Mouse (Mus musculus): ENCODE data around the gene Clstn1.
"Not testable (repeated sequence)": the region's sequence is repeated elsewhere in the genome, so short reads cannot be mapped to it uniquely, and the experiment has no call there.

The Clstn1 gene

GRCm38 (mm10) chr4:149600130-149600529 is 13.9 kb downstream of the Clstn1 start:
- no peak for DNase-seq

GRCm38 (mm10) chr4:149601484-149601883 is 15.2 kb downstream of the Clstn1 start:
- DNase-seq = no peak

- no peak for DNase-seq
Observed at GRCm38 (mm10) chr4:149602236-149602635, 16.0 kb downstream of the Clstn1 start.

- DNase-seq = no peak
Observed at GRCm38 (mm10) chr4:149603860-149604259, 17.6 kb downstream of the Clstn1 start.

GRCm38 (mm10) chr4:149604518-149604917 is 18.2 kb downstream of the Clstn1 start:
- DNase-seq = no peak

GRCm38 (mm10) chr4:149606056-149606455 is 19.8 kb downstream of the Clstn1 start:
- no peak for DNase-seq

GRCm38 (mm10) chr4:149606766-149607358 is 20.6 kb downstream of the Clstn1 start:
- no peak for DNase-seq

GRCm38 (mm10) chr4:149607591-149608308 is 21.5 kb downstream of the Clstn1 start:
- DNase-seq = peak; percentile 21

GRCm38 (mm10) chr4:149608309-149608638 is 22.0 kb downstream of the Clstn1 start:
- no peak for DNase-seq

GRCm38 (mm10) chr4:149609256-149610025 is 23.2 kb downstream of the Clstn1 start:
- no peak for DNase-seq

- peak; percentile 55 for DNase-seq
Observed at GRCm38 (mm10) chr4:149611376-149612044, 25.2 kb downstream of the Clstn1 start.

GRCm38 (mm10) chr4:149613497-149613896 is 27.2 kb downstream of the Clstn1 start:
- not testable (repeated sequence) for DNase-seq

- no peak for DNase-seq
Observed at GRCm38 (mm10) chr4:149614869-149615268, 28.6 kb downstream of the Clstn1 start.

GRCm38 (mm10) chr4:149616999-149617398 is 30.7 kb downstream of the Clstn1 start:
- not testable (repeated sequence) for DNase-seq

- no peak for DNase-seq
Observed at GRCm38 (mm10) chr4:149619988-149620387, 33.7 kb downstream of the Clstn1 start.

GRCm38 (mm10) chr4:149621286-149621685 is 35.0 kb downstream of the Clstn1 start:
- no peak for DNase-seq

- no peak for DNase-seq
Observed at GRCm38 (mm10) chr4:149623711-149624110, 37.4 kb downstream of the Clstn1 start.

GRCm38 (mm10) chr4:149626809-149627208 is 40.5 kb downstream of the Clstn1 start:
- DNase-seq = no peak

- DNase-seq = peak; percentile 49
Observed at GRCm38 (mm10) chr4:149628372-149628771, 42.1 kb downstream of the Clstn1 start.

GRCm38 (mm10) chr4:149628810-149629209 is 42.5 kb downstream of the Clstn1 start:
- DNase-seq = no peak

- DNase-seq = no peak
Observed at GRCm38 (mm10) chr4:149632670-149633307, 46.5 kb downstream of the Clstn1 start.

- no peak for DNase-seq
Observed at GRCm38 (mm10) chr4:149634157-149634556, 47.9 kb downstream of the Clstn1 start.

GRCm38 (mm10) chr4:149634966-149635365 is 48.7 kb downstream of the Clstn1 start:
- no peak for DNase-seq

All from kidney, postnatal 14 days (tissue).